Mouse (Mus musculus) embryonic facial prominence, embryonic 11.5 days (tissue): ENCODE measurements around the gene Cplx1. TPM values are rescaled to one million over a fixed set of nuclear protein-coding genes. Genes with fewer than 3 reads are reported as not detected.

Experiments
- polyA plus RNA-seq: library from polyadenylated mRNA; unstranded; fragments of >200 nt; fragmentation: Nextera tagmentation; extraction: Ambion mirVana; gene quantifications from 2 replicates; pipeline ENCODE4 v1.2.1, GENCODE M21; 2014

Cplx1 gene
- polyA plus RNA-seq, 1 experiment from 2014 or later, result 3.5 TPM

Other genes with a start within 250 kb of the Cplx1 start
- 2.1 and 2.7 TPM in 2 replicates for gene Pigg, start 237.4 kb downstream of the Cplx1 start, polyA plus RNA-seq
- gene Gm42517, start 182.1 kb downstream of the Cplx1 start, polyA plus RNA-seq, result not detected in 2 replicates
- gene Pde6b, start 161.6 kb downstream of the Cplx1 start, polyA plus RNA-seq, result 0.22 TPM in 1 of 2 replicates, not detected in the other
- 397 and 412 TPM in 2 replicates for gene Atp5k, start 115.6 kb downstream of the Cplx1 start, polyA plus RNA-seq
- gene Mfsd7a, start 101.1 kb downstream of the Cplx1 start, polyA plus RNA-seq, result 0.11 and 0.15 TPM in 2 replicates
- 27.8 and 31.0 TPM in 2 replicates for gene Pcgf3, start 88.8 kb downstream of the Cplx1 start, polyA plus RNA-seq
- 45.5 and 46.7 TPM in 2 replicates for gene Gak, start 79.7 kb upstream of the Cplx1 start, polyA plus RNA-seq
- 21.0 and 21.9 TPM in 2 replicates for gene Tmem175, start 79.7 kb upstream of the Cplx1 start, polyA plus RNA-seq
- gene Idua, start 110.3 kb upstream of the Cplx1 start, polyA plus RNA-seq, result 9.6 and 10.4 TPM in 2 replicates
- gene Dgkq, start 119.6 kb upstream of the Cplx1 start, polyA plus RNA-seq, result 7.1 and 7.4 TPM in 2 replicates
- 0.38 and 0.71 TPM in 2 replicates for gene Slc26a1, start 125.5 kb upstream of the Cplx1 start, polyA plus RNA-seq
- gene Fgfrl1, start 142.4 kb upstream of the Cplx1 start, polyA plus RNA-seq, result 21.4 and 22.4 TPM in 2 replicates
- 0.69 and 0.88 TPM in 2 replicates for gene Rnf212, start 225.0 kb upstream of the Cplx1 start, polyA plus RNA-seq
- gene Tmed11, start 245.3 kb upstream of the Cplx1 start, polyA plus RNA-seq, result not detected in 2 replicates